Mouse (Mus musculus): ENCODE results near the gene Ankrd33b.

Ankrd33b gene

GRCm38 (mm10) chr15:31337192-31337741, 30.3 kb downstream of the Ankrd33b start:
- peak; percentile 93 for DNase-seq

DNA sequence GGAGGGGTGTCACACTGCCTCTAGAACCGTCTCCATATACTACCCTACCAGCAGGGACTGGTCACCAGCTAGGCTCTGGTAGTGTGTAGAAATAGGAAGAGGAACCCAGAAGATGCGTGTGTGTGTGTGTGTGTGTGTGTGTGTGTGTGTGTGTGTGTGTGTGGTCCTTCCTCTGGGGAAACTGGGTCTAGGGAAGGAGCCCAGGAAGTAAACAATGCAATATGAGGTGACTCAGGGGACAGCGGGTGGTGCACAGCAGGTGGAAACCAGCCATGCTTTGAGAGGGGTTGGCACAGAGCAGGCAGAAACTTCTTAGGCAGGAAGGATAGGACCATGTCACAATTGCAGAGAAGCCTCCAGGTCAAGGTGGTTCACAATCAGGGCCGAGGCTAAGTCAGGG, 30.8 kb downstream of the Ankrd33b start:
- DNase-seq: peak; percentile 49

GRCm38 (mm10) chr15:31334829-31335228, 32.7 kb downstream of the Ankrd33b start:
- no peak for DNase-seq

DNA sequence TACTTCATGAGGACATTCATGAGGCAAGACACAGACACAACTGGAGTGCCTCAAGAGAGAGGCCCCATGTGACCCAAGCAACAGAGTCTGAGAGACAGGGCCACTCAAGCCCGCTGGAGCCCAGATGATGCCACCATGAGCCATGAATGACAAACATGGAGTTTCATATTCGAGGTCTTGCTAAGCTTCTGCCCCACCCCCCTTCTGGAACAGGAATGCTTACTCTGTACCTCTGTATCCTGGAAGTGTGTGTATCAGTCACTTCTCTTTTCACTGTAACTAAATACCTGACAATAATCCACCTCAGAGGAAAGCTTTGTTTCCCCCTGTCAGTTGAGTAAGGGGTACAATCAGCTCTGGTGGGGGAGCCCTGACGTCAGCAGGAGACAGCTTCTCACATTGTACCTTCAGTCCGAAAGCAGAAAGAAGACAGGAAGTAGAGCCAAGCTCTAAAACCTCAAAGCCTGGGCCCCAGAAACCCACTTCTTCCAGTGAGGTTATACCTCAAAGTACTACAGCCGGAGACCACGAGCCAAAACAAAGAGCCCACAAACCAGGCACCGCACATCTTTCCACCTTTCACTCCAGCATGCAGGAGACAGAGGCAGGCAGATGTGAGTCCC, 34.9 kb downstream of the Ankrd33b start:
- DNase-seq: no peak

GRCm38 (mm10) chr15:31331742-31332141, 35.8 kb downstream of the Ankrd33b start:
- no peak for DNase-seq

GRCm38 (mm10) chr15:31328082-31328614, 39.4 kb downstream of the Ankrd33b start:
- peak; percentile 49 for DNase-seq

- no peak for DNase-seq
Measured at GRCm38 (mm10) chr15:31325660-31326354, 41.7 kb downstream of the Ankrd33b start.

GRCm38 (mm10) chr15:31324551-31324950, 43.0 kb downstream of the Ankrd33b start:
- DNase-seq: no peak

GRCm38 (mm10) chr15:31323684-31324083, 43.8 kb downstream of the Ankrd33b start:
- no peak for DNase-seq

DNA sequence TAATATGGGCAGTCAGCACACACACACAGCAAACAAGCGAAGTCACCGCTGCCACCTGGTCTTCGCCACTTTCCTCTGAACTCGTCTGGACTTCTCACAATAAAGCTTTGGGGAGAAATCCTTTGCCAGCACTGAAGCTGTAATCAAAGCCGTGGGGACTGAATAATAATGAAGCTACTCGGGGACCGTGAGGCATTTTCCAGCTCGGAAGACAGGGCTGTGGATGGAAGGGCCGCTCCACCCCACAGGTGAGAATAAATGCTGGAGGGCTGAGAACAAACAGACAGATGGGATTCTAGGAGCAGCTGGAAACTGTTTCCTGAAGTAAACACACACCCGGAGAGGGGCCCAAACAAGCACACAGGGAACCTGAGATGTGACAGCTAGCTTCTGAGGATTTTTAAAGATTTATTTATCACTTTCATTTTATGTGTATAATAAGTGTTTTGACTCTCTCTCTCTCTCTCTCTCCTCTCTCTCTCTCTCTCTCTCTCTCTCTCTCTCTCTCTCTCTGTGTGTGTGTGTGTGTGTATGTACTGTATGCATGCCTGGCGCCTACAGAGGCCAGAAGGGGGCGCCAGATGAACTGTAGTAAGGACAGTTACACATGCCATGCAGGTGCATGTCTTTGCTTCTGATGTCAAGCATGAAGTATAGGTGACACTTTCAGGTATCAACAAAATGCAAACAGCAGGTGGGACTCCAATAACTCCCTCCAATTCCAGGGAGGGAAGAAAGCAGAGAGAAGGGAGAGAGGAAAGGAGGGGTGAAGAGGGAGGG, 46.7 kb downstream of the Ankrd33b start:
- no peak for DNase-seq

DNA sequence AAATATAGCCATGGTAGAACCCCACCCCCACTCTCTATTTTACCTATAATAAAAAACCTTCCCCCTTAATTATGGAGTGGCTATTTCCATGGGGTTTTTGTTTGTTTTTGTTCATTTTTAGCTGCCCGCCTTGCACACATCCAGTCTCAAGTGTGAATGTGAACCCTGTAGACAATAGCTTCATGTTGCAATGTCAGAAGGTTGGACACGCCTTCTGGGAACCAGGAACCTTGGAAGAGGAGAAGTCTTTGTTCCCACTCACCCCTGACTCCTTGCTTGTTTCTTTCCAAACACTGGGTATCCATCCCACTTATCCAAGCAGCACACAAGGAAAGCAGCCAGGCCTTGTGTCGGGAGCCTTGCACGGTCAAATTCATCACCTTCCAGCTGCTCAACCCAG, 48.5 kb downstream of the Ankrd33b start:
- DNase-seq: no peak

- no peak for DNase-seq
Measured at GRCm38 (mm10) chr15:31318158-31318955, 49.2 kb downstream of the Ankrd33b start.

- DNase-seq: no peak
Measured at GRCm38 (mm10) chr15:31317056-31317805, 50.3 kb downstream of the Ankrd33b start.

GRCm38 (mm10) chr15:31315630-31316231, 51.8 kb downstream of the Ankrd33b start:
- peak; percentile 81 for DNase-seq

GRCm38 (mm10) chr15:31312001-31312400, 55.5 kb downstream of the Ankrd33b start:
- DNase-seq: no peak

GRCm38 (mm10) chr15:31309526-31309925, 58.0 kb downstream of the Ankrd33b start:
- no peak for DNase-seq

DNA sequence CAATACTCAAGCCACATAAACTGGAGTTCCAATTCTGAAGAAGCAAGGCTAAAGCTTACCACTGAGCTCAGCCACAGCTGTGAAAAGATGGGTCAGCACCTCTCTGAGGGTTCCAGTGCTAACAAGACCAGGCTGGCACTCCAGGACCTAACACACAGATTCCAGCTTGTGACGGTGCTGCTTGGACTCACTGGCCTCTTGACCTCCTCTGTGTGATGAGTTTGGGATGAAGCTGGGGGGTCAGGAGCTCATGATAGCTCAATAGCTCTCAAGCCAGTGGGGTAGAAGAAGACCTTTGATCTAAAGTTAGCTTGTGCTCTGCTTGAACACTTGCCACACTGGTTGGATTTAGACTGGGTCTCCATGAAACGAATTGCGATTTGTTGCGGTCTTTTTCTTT, 60.8 kb downstream of the Ankrd33b start:
- DNase-seq: no peak

DNA sequence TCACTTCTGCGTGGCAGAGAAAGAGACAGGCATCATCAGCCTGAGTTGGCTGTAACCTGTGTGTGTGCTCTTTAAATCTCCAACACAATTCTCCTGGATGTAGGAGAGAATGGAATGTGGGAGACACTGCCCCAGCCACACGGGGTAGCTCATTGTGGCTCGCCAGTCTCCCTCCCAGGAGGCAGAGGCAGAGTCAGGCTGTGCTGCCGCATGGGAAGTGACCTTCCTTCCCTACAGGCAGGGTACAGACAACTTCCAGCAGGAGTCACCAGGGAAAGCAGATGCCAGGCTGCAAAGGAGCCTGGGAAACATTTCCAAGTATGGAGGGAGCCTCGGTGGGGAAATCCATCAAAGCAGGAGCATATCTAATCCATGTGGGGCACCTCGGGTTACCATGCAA, 62.3 kb downstream of the Ankrd33b start:
- no peak for DNase-seq

GRCm38 (mm10) chr15:31304302-31304701, 63.2 kb downstream of the Ankrd33b start:
- no peak for DNase-seq

DNA sequence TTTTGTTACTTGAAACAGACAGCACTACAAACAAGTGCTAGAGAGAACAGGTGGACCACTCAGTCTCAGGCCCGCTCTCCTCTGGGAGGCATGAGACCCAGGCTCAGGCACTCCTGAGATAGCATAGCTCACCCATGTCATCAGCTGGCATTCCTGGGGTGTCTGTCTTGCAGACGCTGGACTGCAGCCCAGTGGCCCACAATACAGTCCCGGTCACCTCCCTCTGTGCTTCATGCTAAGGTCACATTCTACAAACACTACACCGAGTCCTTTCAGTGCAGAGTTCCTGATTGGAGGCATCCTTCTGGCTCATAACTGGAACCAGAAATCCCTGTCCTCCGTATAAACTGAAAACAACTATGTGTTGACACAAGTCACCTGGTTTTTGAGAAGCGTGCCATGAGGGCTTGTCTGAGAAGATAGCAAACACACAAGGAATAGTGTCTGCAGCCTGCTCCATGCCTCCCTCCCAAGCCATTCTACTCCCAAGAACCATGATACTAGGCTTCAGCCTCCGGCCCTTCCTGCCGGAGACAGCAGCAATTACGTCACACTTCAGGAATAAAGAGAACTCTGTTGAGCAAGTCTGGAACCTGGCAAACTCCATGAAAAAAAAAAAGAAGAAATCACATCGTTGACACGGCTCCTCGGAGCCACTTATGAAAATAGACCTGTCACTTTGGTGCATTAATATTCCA, 65.1 kb downstream of the Ankrd33b start:
- DNase-seq: no peak
